Mouse (Mus musculus) cortical plate, adult 2 months (tissue): ENCODE data around the gene Uxs1. TPM values are rescaled to one million over a fixed set of nuclear protein-coding genes. Genes with fewer than 3 reads are reported as not detected.

Experiments
- H3K27ac ChIP-seq: fragments of 200-500 bp; 2 replicates; pipeline ENCODE4 v1.5.1; 2012; ENCODE audit warnings: low read length, control low read depth, inconsistent platforms; ENCODE audit not compliant: insufficient read depth
- H3K4me1 ChIP-seq: fragments of 200-500 bp; 2 replicates; pipeline ENCODE4 v1.6.1; 2011; ENCODE audit warnings: low read length; ENCODE audit not compliant: control insufficient read depth, insufficient read depth
- H3K4me3 ChIP-seq: fragments of 200-500 bp; 2 replicates; pipeline ENCODE4 v1.5.1; 2011; ENCODE audit warnings: mild to moderate bottlenecking, low read length, control low read depth; ENCODE audit not compliant: insufficient read depth
- CTCF ChIP-seq: fragments of 200-500 bp; IDR thresholded peaks from 2 replicates; pipeline ENCODE4 v1.5.1; 2011; ENCODE audit warnings: mild to moderate bottlenecking, control low read depth, low read length; ENCODE audit not compliant: insufficient read depth; ENCODE audit errors: extremely low read depth
- POLR2A ChIP-seq: fragments of 200-500 bp; IDR thresholded peaks from 2 replicates; pipeline ENCODE4 v1.6.1; 2011; ENCODE audit warnings: mild to moderate bottlenecking, low read length, control low read depth; ENCODE audit not compliant: insufficient read depth; ENCODE audit errors: extremely low read depth
- polyA plus RNA-seq: library from polyadenylated mRNA; depleted of rRNA; stranded (reverse); fragments of >200 nt; gene quantifications from 2 replicates; pipeline ENCODE4 v1.2.3, GENCODE M21; 2012; rRNA removed

Uxs1 gene
- 45.2 and 49.0 TPM in 2 replicates for polyA plus RNA-seq

DNA sequence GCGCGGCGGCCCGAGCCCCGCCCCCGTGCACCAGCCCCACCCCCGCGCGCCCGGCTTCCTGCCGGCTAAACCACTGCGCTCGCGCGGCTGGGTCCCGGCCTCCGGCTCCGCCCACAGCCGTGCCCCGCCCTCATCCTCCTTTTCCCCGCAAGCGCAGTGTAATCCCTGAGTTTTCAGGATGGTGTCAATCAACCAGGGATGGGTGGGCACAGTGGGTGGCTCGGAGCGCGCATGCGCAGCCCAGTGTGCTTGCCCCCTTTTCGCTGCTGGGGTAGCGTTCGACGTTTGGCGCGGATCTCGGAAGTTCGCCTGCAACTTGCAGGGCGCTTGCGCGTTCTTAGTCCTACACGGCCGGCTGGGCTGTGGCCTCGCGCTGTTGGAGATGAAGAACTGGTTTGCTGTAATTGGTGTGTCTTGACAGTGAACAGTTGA, at the start of gene Uxs1:
TSS of gene Uxs1 (minus strand) at position 38 of the 432 bp plus-strand sequence.
- Histone ChIP-seq H3K27ac (peak within 1 kb of the TSS; percentile 55), H3K4me1 (peaks cover 1% of the 10 kb centered on the region; the same call in 1 of the 2 replicates), H3K4me3 (peak within 1 kb of the TSS; percentile 76)
- TF ChIP-seq CTCF = no peak
- peak; percentile 85 for TF ChIP-seq POLR2A

GRCm38 (mm10) chr1:43877233-43877632, 49.6 kb upstream of the Uxs1 start:
- Histone ChIP-seq H3K4me1 (no peaks in the 10 kb centered on the region), H3K4me3 (no peak overlapping the region), H3K27ac (no peak overlapping the region)
- TF ChIP-seq CTCF (no peak), POLR2A (no peak)

DNA sequence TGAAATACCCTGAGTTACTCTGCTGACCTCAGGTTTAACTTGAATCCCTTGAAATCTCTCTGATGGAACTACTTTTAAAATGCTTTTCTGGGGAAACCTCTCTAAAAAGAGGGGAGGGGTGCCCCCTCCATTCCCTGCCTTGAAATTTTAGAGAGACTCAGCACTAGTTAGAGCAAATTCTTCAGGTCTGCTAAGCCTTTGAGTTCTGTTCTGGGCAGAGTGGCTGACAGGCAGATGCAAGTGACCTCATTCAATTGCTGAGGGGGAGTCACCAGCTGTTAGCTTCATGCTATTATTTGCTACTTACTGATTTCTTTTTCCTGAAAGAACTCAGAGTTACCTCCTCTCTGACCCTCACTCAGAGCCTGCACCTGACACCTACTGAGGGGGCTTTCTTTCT, 43.5 kb upstream of the Uxs1 start:
- no peak overlapping the region for H3K27ac ChIP-seq
- no peak overlapping the region for H3K4me3 ChIP-seq
- no peaks in the 10 kb centered on the region; the same call in 1 of the 2 replicates for H3K4me1 ChIP-seq
- TF ChIP-seq POLR2A (no peak), CTCF (no peak)

DNA sequence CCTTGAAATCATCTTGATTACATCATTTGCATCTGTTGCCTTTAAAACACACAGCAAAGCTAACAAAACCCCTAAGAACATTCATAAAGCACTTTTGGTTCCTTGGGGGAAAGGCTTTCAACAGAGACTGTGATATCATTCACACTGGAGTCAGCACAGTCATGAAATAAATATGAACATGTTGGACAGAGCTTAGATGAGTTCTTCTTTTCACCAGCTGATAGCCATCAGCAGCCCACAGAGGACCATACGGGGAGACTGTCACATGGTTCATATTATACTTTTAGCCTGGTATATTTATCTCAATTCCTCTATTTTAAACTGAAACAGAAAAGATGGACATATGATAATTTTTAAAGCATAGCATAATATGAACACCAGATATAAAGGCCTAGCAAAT, 40.9 kb upstream of the Uxs1 start:
- H3K27ac ChIP-seq = no peak overlapping the region
- H3K4me1 ChIP-seq = no peaks in the 10 kb centered on the region; the same call in 1 of the 2 replicates
- H3K4me3 ChIP-seq = no peak overlapping the region
- TF ChIP-seq POLR2A (no peak), CTCF (no peak)

GRCm38 (mm10) chr1:43864758-43865157, 37.2 kb upstream of the Uxs1 start:
- Histone ChIP-seq H3K4me1 (no peaks in the 10 kb centered on the region), H3K4me3 (no peak overlapping the region), H3K27ac (no peak overlapping the region)
- no peak for TF ChIP-seq POLR2A
- TF ChIP-seq CTCF = no peak

- Histone ChIP-seq H3K27ac (no peak overlapping the region), H3K4me3 (no peak overlapping the region), H3K4me1 (no peaks in the 10 kb centered on the region)
- no peak for TF ChIP-seq POLR2A
- TF ChIP-seq CTCF = no peak
Measured at GRCm38 (mm10) chr1:43862614-43863013, 35.0 kb upstream of the Uxs1 start.

DNA sequence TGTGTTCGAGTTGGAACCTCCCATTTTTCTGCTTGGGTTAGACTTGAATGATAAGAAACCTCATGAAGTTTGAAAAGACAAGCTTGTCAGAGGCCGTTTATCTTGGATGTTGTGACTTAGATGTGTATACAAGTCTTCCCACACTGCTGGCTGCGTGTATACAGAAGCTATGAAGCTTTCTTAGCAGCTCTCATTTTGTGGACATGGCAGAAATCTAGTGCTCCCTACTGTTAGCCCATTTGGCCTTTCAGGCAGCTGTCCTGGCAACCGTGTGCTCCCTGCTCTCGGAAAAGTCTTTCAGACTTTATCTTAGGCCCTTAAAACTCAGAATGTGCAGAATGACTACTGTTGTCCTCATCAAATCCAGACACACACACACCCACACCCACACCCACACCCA, 31.4 kb upstream of the Uxs1 start:
- no peak overlapping the region for H3K4me3 ChIP-seq
- no peak for TF ChIP-seq CTCF
- TF ChIP-seq POLR2A = no peak
- no peaks in the 10 kb centered on the region for H3K4me1 ChIP-seq
- H3K27ac ChIP-seq = no peak overlapping the region

DNA sequence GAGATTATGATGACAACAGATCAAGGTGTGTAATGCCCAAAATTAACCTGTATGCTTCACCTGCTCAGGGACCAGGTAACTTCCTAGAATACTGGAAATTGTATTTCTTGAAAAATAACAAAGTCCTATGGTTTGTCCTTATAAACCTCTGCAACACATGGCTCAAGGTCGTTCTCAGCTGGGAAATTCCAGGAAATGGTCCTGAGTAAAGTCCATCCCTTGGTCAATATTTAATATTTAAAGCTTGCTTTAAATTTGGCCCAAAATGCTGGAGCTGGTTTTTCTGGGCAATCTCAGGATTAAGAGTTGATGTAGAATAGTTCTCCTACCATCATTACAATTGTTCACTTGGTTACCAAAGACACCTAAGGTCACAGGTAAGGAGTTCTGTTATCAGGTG, 30.1 kb upstream of the Uxs1 start:
- Histone ChIP-seq H3K4me1 (no peaks in the 10 kb centered on the region), H3K27ac (no peak overlapping the region), H3K4me3 (no peak overlapping the region)
- TF ChIP-seq POLR2A = no peak
- TF ChIP-seq CTCF = no peak

- Histone ChIP-seq H3K4me1 (no peaks in the 10 kb centered on the region), H3K4me3 (no peak overlapping the region), H3K27ac (no peak overlapping the region)
- TF ChIP-seq POLR2A = no peak
- TF ChIP-seq CTCF = no peak
Measured at GRCm38 (mm10) chr1:43855591-43855990, 28.0 kb upstream of the Uxs1 start.

GRCm38 (mm10) chr1:43843398-43843797, 15.8 kb upstream of the Uxs1 start:
- no peak overlapping the region for H3K4me3 ChIP-seq
- no peak for TF ChIP-seq POLR2A
- no peak for TF ChIP-seq CTCF
- H3K4me1 ChIP-seq = no peaks in the 10 kb centered on the region; the same call in 1 of the 2 replicates
- no peak overlapping the region for H3K27ac ChIP-seq

DNA sequence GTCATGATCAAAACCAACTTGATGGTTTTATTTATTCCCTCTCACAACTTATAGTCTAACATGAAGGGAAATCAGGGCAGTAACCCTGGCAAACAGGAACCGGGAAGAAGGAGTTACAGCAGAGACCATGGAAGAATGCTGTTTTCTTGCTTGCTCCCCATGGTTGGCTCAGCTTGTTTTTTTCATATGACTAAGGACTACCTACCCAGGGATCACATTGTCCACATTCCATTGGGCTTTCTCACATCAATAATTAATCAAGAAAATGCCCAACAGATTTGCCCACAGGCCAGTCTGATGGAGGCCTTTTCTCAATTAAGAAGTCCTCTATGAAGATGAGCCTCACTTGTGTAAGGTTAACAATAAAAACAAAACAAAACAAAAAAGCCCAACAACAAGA, 9.6 kb upstream of the Uxs1 start:
- no peak overlapping the region for H3K4me3 ChIP-seq
- H3K4me1 ChIP-seq = no peaks in the 10 kb centered on the region
- H3K27ac ChIP-seq = no peak overlapping the region
- no peak for TF ChIP-seq POLR2A
- TF ChIP-seq CTCF = no peak
